Mouse (Mus musculus) CH12.LX (cell line): ENCODE results near the gene Ulk4. TPM values are rescaled to one million over a fixed set of nuclear protein-coding genes. Genes with fewer than 3 reads are reported as not detected.

ENCODE experiments used
- DNase-seq: peaks from one replicate; pipeline ENCODE4 v3.0.0-alpha.2; 2013; ENCODE audit errors: extremely low read depth
- H3K27ac ChIP-seq: 2 replicates; pipeline ENCODE4 v1.5.1; 2012; ENCODE audit warnings: low read depth, mild to moderate bottlenecking, control low read depth, moderate library complexity; ENCODE audit not compliant: insufficient read depth
- H3K27me3 ChIP-seq: replicated peaks from 2 replicates; pipeline ENCODE3; 2012; ENCODE audit warnings: inconsistent platforms
- H3K36me3 ChIP-seq, 2 experiments: replicated peaks in 1 of 2; 2 replicates each; pipeline versions ENCODE3 to v1.6.1; 2012; ENCODE audit warnings: inconsistent platforms in 1 of 2, low read length in 1 of 2, mild to moderate bottlenecking in 1 of 2, mixed read lengths in 1 of 2, moderate library complexity in 1 of 2; ENCODE audit not compliant: control insufficient read depth in 1 of 2, insufficient read depth in 1 of 2
- H3K4me1 ChIP-seq, 2 experiments: 2 replicates each; pipeline ENCODE4 v1.6.1; 2012; ENCODE audit warnings: inconsistent platforms in 1 of 2, moderate library complexity in 1 of 2; ENCODE audit not compliant: insufficient read depth in 2 of 2, control insufficient read depth in 1 of 2
- H3K4me2 ChIP-seq: 2 replicates; pipeline ENCODE4 v1.6.1; 2012; ENCODE audit warnings: low read depth, mild to moderate bottlenecking, control low read depth; ENCODE audit not compliant: poor library complexity, insufficient read depth, severe bottlenecking
- H3K4me3 ChIP-seq, 3 experiments: fragments of 150-350 bp in 1 of 3; sonication (generic) in 1 of 3; replicated peaks in 1 of 3; 2 replicates each; pipeline versions ENCODE3 to v1.5.1; 2011 to 2012; ENCODE audit warnings: low read depth in 2 of 3, low read length in 2 of 3, mild to moderate bottlenecking in 2 of 3, moderate library complexity in 2 of 3, control low read depth in 1 of 3, improper control_type of control experiment in 1 of 3, inconsistent platforms in 1 of 3, mixed read lengths in 1 of 3; ENCODE audit not compliant: poor library complexity in 1 of 3
- H3K79me2 ChIP-seq: replicated peaks from 2 replicates; pipeline ENCODE4 v1.6.1; 2012; ENCODE audit warnings: mild to moderate bottlenecking, moderate library complexity; ENCODE audit not compliant: control insufficient read depth, poor library complexity, insufficient read depth, severe bottlenecking; ENCODE audit errors: extremely low read depth
- H3K9ac ChIP-seq: 2 replicates; pipeline ENCODE4 v1.6.1; 2012; ENCODE audit warnings: low read depth, mild to moderate bottlenecking, control low read depth, moderate library complexity; ENCODE audit not compliant: insufficient read depth
- H3K9me3 ChIP-seq: replicated peaks from 2 replicates; pipeline ENCODE3; 2012; ENCODE audit warnings: low read length, inconsistent platforms, mixed read lengths
- BHLHE40 ChIP-seq: IDR thresholded peaks from 2 replicates; pipeline ENCODE4 v1.6.1; 2011; ENCODE audit warnings: mild to moderate bottlenecking, low read depth, low read length, improper control_type of control experiment
- CHD1 ChIP-seq: IDR thresholded peaks from 2 replicates; pipeline ENCODE4 v1.6.1; 2012; ENCODE audit warnings: low read depth, low read length, improper control_type of control experiment, inconsistent platforms
- CHD2 ChIP-seq: IDR thresholded peaks from 2 replicates; pipeline ENCODE4 v1.6.1; 2011; ENCODE audit warnings: low read length, improper control_type of control experiment
- E2F4 ChIP-seq: IDR thresholded peaks from 2 replicates; pipeline ENCODE4 v1.6.1; 2011; ENCODE audit warnings: low read depth, low read length, improper control_type of control experiment; ENCODE audit not compliant: insufficient replicate concordance
- ELF1 ChIP-seq: IDR thresholded peaks from 2 replicates; pipeline ENCODE4 v1.6.1; 2014; ENCODE audit warnings: low read depth, mild to moderate bottlenecking, inconsistent platforms, low read length, improper control_type of control experiment
- ETS1 ChIP-seq: conservative IDR thresholded peaks from 2 replicates; pipeline ENCODE4 v1.6.1; 2012; ENCODE audit warnings: low read depth, mild to moderate bottlenecking, inconsistent platforms, low read length, improper control_type of control experiment, moderate library complexity
- GABPA ChIP-seq: IDR thresholded peaks from 2 replicates; pipeline ENCODE4 v1.6.1; 2012; ENCODE audit warnings: low read depth, low read length, improper control_type of control experiment, inconsistent platforms; ENCODE audit not compliant: insufficient replicate concordance
- HCFC1 ChIP-seq: IDR thresholded peaks from 2 replicates; pipeline ENCODE4 v1.6.1; 2012; ENCODE audit warnings: low read depth, mild to moderate bottlenecking, inconsistent platforms, low read length, improper control_type of control experiment
- IRF4 ChIP-seq: IDR thresholded peaks from 2 replicates; pipeline ENCODE4 v1.6.1; 2014; ENCODE audit warnings: low read depth, mild to moderate bottlenecking, inconsistent platforms, low read length, improper control_type of control experiment
- JUN ChIP-seq: IDR thresholded peaks from 2 replicates; pipeline ENCODE4 v1.6.1; 2011; ENCODE audit warnings: low read depth, mild to moderate bottlenecking, low read length, improper control_type of control experiment, moderate library complexity; ENCODE audit not compliant: insufficient read depth
- JUND ChIP-seq: conservative IDR thresholded peaks from 2 replicates; pipeline ENCODE4 v1.6.1; 2011; ENCODE audit warnings: low read depth, low read length, improper control_type of control experiment
- KAT2A ChIP-seq: IDR thresholded peaks from 2 replicates; pipeline ENCODE4 v1.6.1; 2012; ENCODE audit warnings: low read length, improper control_type of control experiment, inconsistent platforms; ENCODE audit not compliant: insufficient replicate concordance
- MAFK ChIP-seq: IDR thresholded peaks from 2 replicates; pipeline ENCODE4 v1.6.1; 2011; ENCODE audit warnings: low read length, improper control_type of control experiment; ENCODE audit not compliant: insufficient replicate concordance
- MAX ChIP-seq: IDR thresholded peaks from 2 replicates; pipeline ENCODE4 v1.6.1; 2011; ENCODE audit warnings: low read length, improper control_type of control experiment
- MEF2A ChIP-seq: IDR thresholded peaks from 2 replicates; pipeline ENCODE4 v1.6.1; 2014; ENCODE audit warnings: low read depth, mild to moderate bottlenecking, inconsistent platforms, low read length, improper control_type of control experiment, borderline replicate concordance
- MXI1 ChIP-seq: IDR thresholded peaks from 2 replicates; pipeline ENCODE4 v1.6.1; 2011; ENCODE audit warnings: mild to moderate bottlenecking, low read depth, low read length, improper control_type of control experiment
- MYC ChIP-seq: IDR thresholded peaks from 2 replicates; pipeline ENCODE4 v1.6.1; 2011; ENCODE audit warnings: low read depth, mild to moderate bottlenecking, improper control_type of control experiment, low read length
- NELFE ChIP-seq: IDR thresholded peaks from 2 replicates; pipeline ENCODE4 v1.6.1; 2011; ENCODE audit warnings: low read depth, low read length, improper control_type of control experiment
- NRF1 ChIP-seq: IDR thresholded peaks from 2 replicates; pipeline ENCODE4 v1.6.1; 2014; ENCODE audit warnings: low read depth, mild to moderate bottlenecking, inconsistent platforms, low read length, improper control_type of control experiment, moderate library complexity
- PAX5 ChIP-seq: IDR thresholded peaks from 2 replicates; pipeline ENCODE4 v1.6.1; 2012; ENCODE audit warnings: low read length, inconsistent platforms, mixed read lengths
- POLR2AphosphoS2 ChIP-seq: IDR thresholded peaks from 2 replicates; pipeline ENCODE4 v1.6.1; 2011; ENCODE audit warnings: low read depth, low read length, improper control_type of control experiment
- RCOR1 ChIP-seq: conservative IDR thresholded peaks from 2 replicates; pipeline ENCODE4 v1.6.1; 2012; ENCODE audit warnings: low read depth, mild to moderate bottlenecking, inconsistent platforms, low read length, improper control_type of control experiment
- SIN3A ChIP-seq: IDR thresholded peaks from 2 replicates; pipeline ENCODE4 v1.6.1; 2012; ENCODE audit warnings: low read length, improper control_type of control experiment, inconsistent platforms
- SMC3 ChIP-seq: IDR thresholded peaks from 2 replicates; pipeline ENCODE4 v1.6.1; 2011; ENCODE audit warnings: low read depth, low read length, improper control_type of control experiment
- TBP ChIP-seq: conservative IDR thresholded peaks from 2 replicates; pipeline ENCODE4 v1.6.1; 2011; ENCODE audit warnings: low read depth, low read length, improper control_type of control experiment
- TCF12 ChIP-seq: IDR thresholded peaks from 2 replicates; pipeline ENCODE4 v1.6.1; 2014; ENCODE audit warnings: low read depth, mild to moderate bottlenecking, inconsistent platforms, low read length, improper control_type of control experiment
- UBTF ChIP-seq: IDR thresholded peaks from 2 replicates; pipeline ENCODE4 v1.6.1; 2012; ENCODE audit warnings: low read depth, mild to moderate bottlenecking, inconsistent platforms, low read length, improper control_type of control experiment, moderate library complexity
- USF1 ChIP-seq: IDR thresholded peaks from 2 replicates; pipeline ENCODE4 v1.6.1; 2014; ENCODE audit warnings: low read depth, mild to moderate bottlenecking, inconsistent platforms, low read length, improper control_type of control experiment
- USF2 ChIP-seq: conservative IDR thresholded peaks from 2 replicates; pipeline ENCODE4 v1.6.1; 2011; ENCODE audit warnings: low read depth, low read length, improper control_type of control experiment
- ZC3H11A ChIP-seq: IDR thresholded peaks from 2 replicates; pipeline ENCODE4 v1.6.1; 2012; ENCODE audit warnings: low read depth, mild to moderate bottlenecking, inconsistent platforms, low read length, improper control_type of control experiment
- ZNF384 ChIP-seq: IDR thresholded peaks from 2 replicates; pipeline ENCODE4 v1.6.1; 2012; ENCODE audit warnings: low read depth, low read length, improper control_type of control experiment, inconsistent platforms
- dilution Hi-C: fragments of 300-500 bp; cut with MboI; formaldehyde crosslinking; loops from 2 replicates; pipeline ENCODE4 v1.14.3; 2020; ENCODE audit warnings: low sequenced_read_pairs; ENCODE audit not compliant: extremely low pct_unique_long_range_greater_than_20kb, extremely low pct_ligation_motif_present
- in situ Hi-C: fragments of 300-500 bp; cut with MboI; formaldehyde crosslinking; loops from 3 replicates; pipeline ENCODE4 v1.14.3; 2019; ENCODE audit warnings: low sequenced_read_pairs, low pct_ligation_motif_present, low pct_unique_long_range_greater_than_20kb, mixed read lengths
- polyA plus RNA-seq: library from polyadenylated mRNA; unstranded; fragments of >175 nt; gene quantifications from 2 replicates; pipeline ENCODE4 v1.2.1, GENCODE M21; 2012; ENCODE audit warnings: low read depth; ENCODE audit not compliant: insufficient read length
- total RNA-seq, 2 experiments: library from RNA; depleted of rRNA; stranded (reverse); fragments of 300-350 nt in 1 of 2; fragments of >200 nt in 1 of 2; gene quantifications; 2 replicates each; pipeline ENCODE4 v1.2.3; 2012 to 2014

Ulk4 gene
- total and polyA plus RNA-seq, 3 experiments = 1.6 to 25.8 (median 18.5) TPM

DNA sequence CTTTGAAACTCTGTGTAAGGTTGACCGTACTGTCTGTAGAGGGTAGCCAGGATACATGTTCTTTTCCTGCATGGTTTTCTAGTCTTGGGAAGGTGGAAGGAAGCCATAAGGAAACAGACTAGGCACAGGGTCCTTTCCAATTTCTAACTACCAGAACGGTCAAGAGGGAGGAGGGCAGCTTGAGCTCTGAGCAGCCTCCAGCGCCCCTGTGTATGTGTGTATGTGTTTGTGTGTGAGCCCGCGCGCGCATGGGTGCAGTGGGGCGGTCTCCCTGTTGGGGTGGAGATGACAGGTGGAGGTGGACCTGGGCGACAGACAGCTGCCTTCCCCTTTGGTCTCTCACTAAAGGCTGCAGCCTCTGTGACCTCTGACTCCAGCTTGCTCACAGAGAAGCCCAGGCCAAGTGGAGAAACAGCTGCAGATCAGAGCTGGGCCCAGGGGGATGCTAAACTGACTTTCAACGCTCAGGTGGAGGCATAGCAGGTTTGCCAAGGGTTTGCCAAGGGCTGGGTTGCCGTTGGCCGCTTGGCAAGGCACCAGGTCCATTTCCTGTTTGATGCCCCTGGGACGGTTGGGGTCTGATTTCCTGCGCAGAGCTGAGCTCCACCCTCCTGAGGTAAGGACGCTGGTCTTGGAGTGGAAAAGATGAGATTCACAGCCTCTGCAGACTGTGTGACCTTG lies 21.6 kb upstream of the Ulk4 start:
- peaks cover 15 to 37% of the 10 kb centered on the region in 2 experiments for H3K4me1 ChIP-seq
- H3K27me3 ChIP-seq = peaks cover 11% of the 10 kb centered on the region
- no peak for DNase-seq
- H3K36me3 ChIP-seq = peaks cover 0 to 10% of the 10 kb centered on the region in 2 experiments
- peak overlapping the region; percentile 53 for H3K27ac ChIP-seq
- TF ChIP-seq MEF2A = no peak
- peak; percentile 26; the same call in 1 of the 2 replicates for TF ChIP-seq ELF1
- 0 out of 2 replicates have a peak, but pooled peaks have one; percentile 2 for TF ChIP-seq SIN3A
- TF ChIP-seq NRF1 = peak; percentile 31; the same call in 1 of the 2 replicates
- no peak for TF ChIP-seq USF1
- TF ChIP-seq ETS1 = peak; percentile 33
- TF ChIP-seq CHD1 = 0 out of 2 replicates have a peak, but pooled peaks have one; percentile 7
- H3K4me2 ChIP-seq = peak overlapping the region; percentile 98
- H3K4me3 ChIP-seq = peak overlapping the region; percentile 76 to 90 (median 84)
- in situ Hi-C loops = no loop called here
- peak overlapping the region; percentile 89 for H3K9ac ChIP-seq
- dilution Hi-C loops = no loop called here
- H3K79me2 ChIP-seq = peaks cover 44% of the 10 kb centered on the region
- no peaks in the 10 kb centered on the region for H3K9me3 ChIP-seq

DNA sequence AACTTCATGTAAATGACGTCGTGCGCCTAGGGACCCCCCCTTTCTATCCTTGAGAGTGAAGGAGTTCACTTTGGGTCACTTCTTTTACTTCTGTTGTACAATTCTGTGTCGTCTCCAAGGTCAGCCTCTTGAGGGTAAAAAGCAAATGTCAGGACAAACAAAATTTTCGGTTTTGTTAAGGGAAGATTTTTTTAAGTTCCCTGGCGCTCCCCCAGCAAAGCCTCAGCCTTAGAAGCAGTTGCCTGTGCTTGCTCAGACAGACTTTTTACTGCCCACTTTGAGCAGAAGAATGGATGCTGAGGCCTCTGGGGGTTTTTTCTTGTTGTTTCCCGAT lies 21.0 kb upstream of the Ulk4 start:
- Histone ChIP-seq H3K27me3 (peaks cover 11% of the 10 kb centered on the region), H3K9me3 (no peaks in the 10 kb centered on the region), H3K79me2 (peaks cover 39% of the 10 kb centered on the region), H3K4me1 (peaks cover 10 to 32% of the 10 kb centered on the region in 2 experiments), H3K27ac (peak overlapping the region; percentile 14; the same call in 1 of the 2 replicates), H3K4me3 (peak overlapping the region; percentile 76 to 90 (median 84)), H3K9ac (peak overlapping the region; percentile 89), H3K4me2 (peak overlapping the region; percentile 98), H3K36me3 (peaks cover 0 to 8% of the 10 kb centered on the region in 2 experiments)
- in situ Hi-C loops = no loop called here
- no peak for DNase-seq
- dilution Hi-C loops = no loop called here
- TF ChIP-seq HCFC1 (0 out of 2 replicates have a peak, but pooled peaks have one; percentile 21), GABPA (no peak), RCOR1 (no peak), USF2 (no peak), MXI1 (peak; percentile 14; the same call in 1 of the 2 replicates), KAT2A (no peak), CHD2 (no peak), JUND (no peak), ZC3H11A (no peak), TCF12 (no peak), PAX5 (no peak), NELFE (no peak; the same call in 1 of the 2 replicates), JUN (no peak), TBP (no peak), MAX (no peak), USF1 (no peak), POLR2AphosphoS2 (no peak), SMC3 (no peak), IRF4 (0 out of 2 replicates have a peak, but pooled peaks have one; percentile 12), ZNF384 (no peak), UBTF (0 out of 2 replicates have a peak, but pooled peaks have one; percentile 31), BHLHE40 (no peak), SIN3A (peak; percentile 20; the same call in 1 of the 2 replicates), MYC (no peak), CHD1 (0 out of 2 replicates have a peak, but pooled peaks have one; percentile 66), E2F4 (no peak), MAFK (no peak)
